Mouse (Mus musculus): ENCODE measurements around the gene Golph3l.

DNA sequence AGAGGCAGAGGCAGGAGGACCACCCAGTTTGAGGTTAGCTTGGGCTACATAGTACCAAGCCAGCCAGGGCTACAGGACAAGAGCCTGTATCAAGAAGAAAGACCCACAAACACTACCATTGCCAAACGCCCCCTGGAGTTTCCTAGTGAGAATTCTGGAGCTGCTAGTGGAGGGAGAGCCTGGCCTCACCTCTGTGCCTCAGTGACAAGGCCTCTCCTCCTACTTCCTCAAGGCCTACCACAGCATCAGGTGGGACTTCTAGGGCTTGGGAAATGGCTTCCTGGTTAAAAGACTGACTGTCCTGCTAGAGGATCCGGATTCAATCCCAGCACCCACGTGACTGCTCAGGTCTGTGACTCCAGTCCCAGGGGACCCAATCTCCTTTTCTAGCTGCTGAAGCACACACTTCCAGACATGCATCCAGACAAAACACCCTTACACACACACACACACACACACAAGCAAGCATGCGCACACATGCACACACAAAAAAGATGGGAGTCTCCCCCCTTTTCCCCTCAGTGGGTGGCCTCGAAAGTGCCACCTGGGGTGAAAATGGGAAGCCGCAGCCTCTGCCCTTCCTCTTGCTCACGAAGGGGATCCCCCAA, 63.6 kb downstream of the Golph3l start:
- TF ChIP-seq POLR2A (IDR thresholded peaks at IDR 0.05; ENCODE audit: low read depth, low read length) (no peak), CTCF (IDR thresholded peaks at IDR 0.05; ENCODE audit: borderline replicate concordance, insufficient read depth, low read length) (no peak)
